Mouse (Mus musculus) lung, embryonic 15.5 days (tissue): Measurements from ENCODE around the gene Ticam1. TPM values are rescaled to one million over a fixed set of nuclear protein-coding genes. Genes with fewer than 3 reads are reported as not detected.

Experiments used
- ATAC-seq: fragments of 200-750 bp; cut with Nextera tagmentation; 2 replicates; pipeline ENCODE4 v1.8.0; 2017; ENCODE audit warnings: moderate number of reproducible peaks, borderline replicate concordance; ENCODE audit not compliant: low FRiP score, low TSS enrichment; ENCODE audit errors: extremely low read depth
- H3K27ac ChIP-seq: fragments of 300-500 bp; sonication (generic); 2 replicates; pipeline ENCODE4 v1.5.1; 2015; ENCODE audit warnings: moderate library complexity, mild to moderate bottlenecking, inconsistent platforms
- H3K27me3 ChIP-seq: fragments of 300-500 bp; sonication (generic); 2 replicates; pipeline ENCODE4 v1.6.1; 2015; ENCODE audit warnings: inconsistent platforms
- H3K36me3 ChIP-seq: fragments of 300-500 bp; sonication (generic); 2 replicates; pipeline ENCODE4 v1.6.1; 2015; ENCODE audit warnings: inconsistent platforms
- H3K4me1 ChIP-seq: fragments of 300-500 bp; sonication (generic); 2 replicates; pipeline ENCODE4 v1.6.1; 2015; ENCODE audit warnings: inconsistent platforms
- H3K4me2 ChIP-seq: fragments of 300-500 bp; sonication (generic); 2 replicates; pipeline ENCODE4 v1.6.1; 2015; ENCODE audit warnings: inconsistent platforms, mild to moderate bottlenecking, moderate library complexity
- H3K4me3 ChIP-seq: fragments of 300-500 bp; sonication (generic); 2 replicates; pipeline ENCODE4 v1.5.1; 2015; ENCODE audit warnings: mild to moderate bottlenecking, inconsistent platforms
- H3K9ac ChIP-seq: fragments of 300-500 bp; sonication (generic); 2 replicates; pipeline ENCODE4 v1.6.1; 2015; ENCODE audit warnings: inconsistent platforms
- H3K9me3 ChIP-seq: fragments of 300-500 bp; sonication (generic); 2 replicates; pipeline ENCODE4 v1.6.1; 2016; ENCODE audit warnings: inconsistent platforms
- WGBS: fragments of 180-500 bp; shearing (Covaris S2); methylation state at CpG from one replicate; pipeline ENCODE4 v1.1.7; 2015; 5-methylcytosine and 5-hydroxymethylcytosine counted together
- polyA plus RNA-seq: library from polyadenylated mRNA; unstranded; fragments of >200 nt; fragmentation: Nextera tagmentation; extraction: Ambion mirVana; gene quantifications from 2 replicates; pipeline ENCODE4 v1.2.1, GENCODE M21; 2015

Ticam1 gene
- polyA plus RNA-seq, 1 experiment from 2014 or later, result 4.2 TPM

GRCm38 (mm10) chr17:56289371-56290331 is 13.1 kb upstream of the Ticam1 start:
- Histone ChIP-seq H3K4me1 (peaks cover 44% of the 10 kb centered on the region), H3K9me3 (no peaks in the 10 kb centered on the region), H3K4me2 (peak overlapping the region; percentile 79), H3K36me3 (peaks cover 19% of the 10 kb centered on the region), H3K4me3 (peak overlapping the region; percentile 60), H3K27ac (peak overlapping the region; percentile 97), H3K9ac (peak overlapping the region; percentile 55), H3K27me3 (no peaks in the 10 kb centered on the region)
- 3% methylated on average over 23 of the region's 23 CpGs for WGBS
- no peak for ATAC-seq

- H3K4me2 ChIP-seq, result peak overlapping the region; percentile 79
- H3K27me3 ChIP-seq, result no peaks in the 10 kb centered on the region
- H3K36me3 ChIP-seq, result peaks cover 27% of the 10 kb centered on the region
- 22% methylated on average over 3 of the region's 3 CpGs for WGBS
- peak overlapping the region; percentile 60 for H3K4me3 ChIP-seq
- H3K9me3 ChIP-seq, result no peaks in the 10 kb centered on the region
- H3K4me1 ChIP-seq, result peaks cover 44% of the 10 kb centered on the region
- H3K27ac ChIP-seq, result peak overlapping the region; percentile 97
- no peak for ATAC-seq
- H3K9ac ChIP-seq, result peak overlapping the region; percentile 55; the same call in 1 of the 2 replicates
These were observed 12.3 kb upstream of the Ticam1 start for GRCm38 (mm10) chr17:56288866-56289265.

- no peaks in the 10 kb centered on the region for H3K9me3 ChIP-seq
- H3K4me2 ChIP-seq, result peak overlapping the region; percentile 44
- H3K9ac ChIP-seq, result no peak overlapping the region
- peaks cover 34% of the 10 kb centered on the region for H3K36me3 ChIP-seq
- H3K27me3 ChIP-seq, result no peaks in the 10 kb centered on the region
- 30% methylated on average over 3 of the region's 3 CpGs for WGBS
- no peak for ATAC-seq
- H3K4me3 ChIP-seq, result peak overlapping the region; percentile 12; the same call in 1 of the 2 replicates
- H3K4me1 ChIP-seq, result peaks cover 44% of the 10 kb centered on the region
- H3K27ac ChIP-seq, result peak overlapping the region; percentile 97
These were observed 11.2 kb upstream of the Ticam1 start for GRCm38 (mm10) chr17:56287830-56288229.

- Histone ChIP-seq H3K4me3 (no peak overlapping the region), H3K27ac (no peak overlapping the region), H3K36me3 (peaks cover 47% of the 10 kb centered on the region), H3K4me2 (no peak overlapping the region), H3K27me3 (no peaks in the 10 kb centered on the region), H3K4me1 (peaks cover 38% of the 10 kb centered on the region), H3K9me3 (no peaks in the 10 kb centered on the region), H3K9ac (no peak overlapping the region)
- WGBS, result 92% methylated on average over 11 of the region's 11 CpGs
- no peak for ATAC-seq
These were observed 9.4 kb upstream of the Ticam1 start for GRCm38 (mm10) chr17:56285995-56286394.

- WGBS, result 89% methylated on average over 8 of the region's 8 CpGs
- no peaks in the 10 kb centered on the region for H3K27me3 ChIP-seq
- no peak overlapping the region for H3K4me2 ChIP-seq
- H3K36me3 ChIP-seq, result peaks cover 66% of the 10 kb centered on the region
- H3K4me3 ChIP-seq, result no peak overlapping the region
- H3K9ac ChIP-seq, result no peak overlapping the region
- no peak overlapping the region for H3K27ac ChIP-seq
- no peak for ATAC-seq
- H3K9me3 ChIP-seq, result no peaks in the 10 kb centered on the region
- peaks cover 17% of the 10 kb centered on the region for H3K4me1 ChIP-seq
These were observed 6.7 kb upstream of the Ticam1 start for GRCm38 (mm10) chr17:56283316-56283715.

GRCm38 (mm10) chr17:56282802-56283201 is 6.2 kb upstream of the Ticam1 start:
- no peak overlapping the region for H3K9ac ChIP-seq
- ATAC-seq, result no peak
- H3K27me3 ChIP-seq, result no peaks in the 10 kb centered on the region
- H3K4me3 ChIP-seq, result no peak overlapping the region
- no peaks in the 10 kb centered on the region for H3K9me3 ChIP-seq
- H3K36me3 ChIP-seq, result peaks cover 67% of the 10 kb centered on the region
- no peak overlapping the region for H3K4me2 ChIP-seq
- 85% methylated on average over 4 of the region's 4 CpGs for WGBS
- H3K27ac ChIP-seq, result no peak overlapping the region
- H3K4me1 ChIP-seq, result peaks cover 14% of the 10 kb centered on the region

GRCm38 (mm10) chr17:56281193-56281592 is 4.6 kb upstream of the Ticam1 start:
- Histone ChIP-seq H3K9me3 (no peaks in the 10 kb centered on the region), H3K27ac (no peak overlapping the region), H3K27me3 (no peaks in the 10 kb centered on the region), H3K9ac (no peak overlapping the region), H3K36me3 (peaks cover 63% of the 10 kb centered on the region), H3K4me3 (no peak overlapping the region), H3K4me1 (peaks cover 12% of the 10 kb centered on the region), H3K4me2 (no peak overlapping the region)
- no peak for ATAC-seq
- 89% methylated on average over 12 of the region's 12 CpGs for WGBS

- H3K27ac ChIP-seq, result no peak overlapping the region
These were observed 3.0 kb upstream of the Ticam1 start for GRCm38 (mm10) chr17:56279481-56280155.

GRCm38 (mm10) chr17:56278340-56278739 is 1.8 kb upstream of the Ticam1 start:
- H3K27ac ChIP-seq, result no peak overlapping the region
- peaks cover 26% of the 10 kb centered on the region for H3K4me1 ChIP-seq
- H3K36me3 ChIP-seq, result peaks cover 42% of the 10 kb centered on the region
- no peaks in the 10 kb centered on the region for H3K27me3 ChIP-seq
- H3K4me2 ChIP-seq, result no peak overlapping the region
- no peak overlapping the region for H3K9ac ChIP-seq
- ATAC-seq, result no peak
- 86% methylated on average over 5 of the region's 5 CpGs for WGBS
- H3K4me3 ChIP-seq, result no peak overlapping the region
- no peaks in the 10 kb centered on the region for H3K9me3 ChIP-seq

More at GRCm38 (mm10) chr17:56279481-56280155, 3.0 kb upstream of the Ticam1 start:
- no peak overlapping the region for H3K9ac ChIP-seq
- H3K4me1 ChIP-seq, result peaks cover 18% of the 10 kb centered on the region
- ATAC-seq, result no peak
- H3K9me3 ChIP-seq, result no peaks in the 10 kb centered on the region
- peaks cover 47% of the 10 kb centered on the region for H3K36me3 ChIP-seq
- 90% methylated on average over 12 of the region's 12 CpGs for WGBS
- H3K27me3 ChIP-seq, result no peaks in the 10 kb centered on the region
- no peak overlapping the region for H3K4me2 ChIP-seq
- no peak overlapping the region for H3K4me3 ChIP-seq

GRCm38 (mm10) chr17:56277567-56277893 is 944 bp upstream of the Ticam1 start:
- Histone ChIP-seq H3K4me1 (peaks cover 34% of the 10 kb centered on the region), H3K36me3 (peaks cover 35% of the 10 kb centered on the region), H3K9ac (no peak overlapping the region), H3K27ac (peak overlapping the region; percentile 94), H3K9me3 (no peaks in the 10 kb centered on the region), H3K4me3 (no peak overlapping the region), H3K27me3 (no peaks in the 10 kb centered on the region), H3K4me2 (peak overlapping the region; percentile 75)
- 27% methylated on average over 2 of the region's 2 CpGs for WGBS
- no peak for ATAC-seq

GRCm38 (mm10) chr17:56275842-56276480 is 625 bp downstream of the Ticam1 start:
- peak; percentile 1; the same call in 1 of the 2 replicates for ATAC-seq
- 26% methylated on average over 5 of the region's 5 CpGs for WGBS
- peaks cover 35% of the 10 kb centered on the region for H3K36me3 ChIP-seq

More at GRCm38 (mm10) chr17:56275842-56276480, 625 bp downstream of the Ticam1 start:
- Histone ChIP-seq H3K27me3 (no peaks in the 10 kb centered on the region), H3K9ac (peak overlapping the region; percentile 61), H3K27ac (peak overlapping the region; percentile 94), H3K4me1 (peaks cover 36% of the 10 kb centered on the region), H3K9me3 (no peaks in the 10 kb centered on the region), H3K4me3 (peak overlapping the region; percentile 57), H3K4me2 (peak overlapping the region; percentile 75)
